Mouse (Mus musculus) induced T-regulatory cell, adult 2 months (primary cell): ENCODE measurements around the gene Hspa4.
A peak's percentile ranks its signal among the peaks of the same experiment; 100 is the strongest.
"Not testable (repeated sequence)": the region's sequence is repeated elsewhere in the genome, so short reads cannot be mapped to it uniquely, and the experiment has no call there.

ENCODE experiments used
- DNase-seq: peaks from one replicate; pipeline ENCODE4 v3.0.0-alpha.2; 2012; ENCODE audit warnings: low read depth

Gene Hspa4

DNA sequence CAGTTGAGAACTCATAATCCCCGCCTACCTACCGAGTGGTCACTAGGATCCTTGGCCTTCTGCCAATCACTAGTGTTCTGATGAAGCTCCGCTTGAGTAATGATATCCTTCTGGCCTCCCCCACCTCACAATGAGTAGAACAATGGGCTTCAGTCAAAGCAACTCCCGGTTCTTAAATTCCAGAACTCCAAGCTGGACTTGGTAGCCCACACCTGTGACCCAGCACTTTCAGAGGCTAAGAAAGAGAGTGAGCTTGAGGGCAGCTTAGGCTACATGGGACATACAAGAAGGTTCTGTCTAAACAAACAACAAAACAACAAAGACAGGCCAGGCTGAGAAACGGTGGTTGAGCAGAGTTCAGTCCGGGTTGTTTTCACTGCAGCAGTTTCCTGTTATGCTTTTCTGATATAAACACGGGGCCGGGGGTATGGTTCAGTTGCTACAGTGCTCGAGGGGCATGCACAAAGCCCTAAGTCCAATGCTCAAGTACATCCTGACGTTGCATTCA lies 7.4 kb upstream of the Hspa4 start:
- peak; percentile 54 for DNase-seq

DNA sequence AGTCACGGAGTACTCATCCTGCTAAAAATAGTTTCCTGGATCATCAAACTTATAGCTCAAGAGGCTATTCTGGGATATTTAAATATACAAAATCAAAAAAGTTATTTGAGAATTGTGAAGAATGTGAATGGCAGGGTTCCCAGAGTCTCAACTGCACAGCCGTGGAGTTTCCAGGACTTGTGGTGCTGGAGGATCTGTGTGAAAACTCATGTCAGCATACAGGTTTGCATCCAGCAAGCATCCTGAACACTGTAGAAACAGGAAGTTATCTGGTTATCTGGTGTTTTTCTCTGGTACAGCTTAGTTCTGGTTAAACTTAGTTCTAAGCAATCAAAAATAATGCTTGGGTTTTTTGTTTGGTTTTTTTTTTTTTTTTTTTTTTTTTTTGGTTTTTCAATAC lies 6.7 kb upstream of the Hspa4 start:
- DNase-seq = peak; percentile 44

DNA sequence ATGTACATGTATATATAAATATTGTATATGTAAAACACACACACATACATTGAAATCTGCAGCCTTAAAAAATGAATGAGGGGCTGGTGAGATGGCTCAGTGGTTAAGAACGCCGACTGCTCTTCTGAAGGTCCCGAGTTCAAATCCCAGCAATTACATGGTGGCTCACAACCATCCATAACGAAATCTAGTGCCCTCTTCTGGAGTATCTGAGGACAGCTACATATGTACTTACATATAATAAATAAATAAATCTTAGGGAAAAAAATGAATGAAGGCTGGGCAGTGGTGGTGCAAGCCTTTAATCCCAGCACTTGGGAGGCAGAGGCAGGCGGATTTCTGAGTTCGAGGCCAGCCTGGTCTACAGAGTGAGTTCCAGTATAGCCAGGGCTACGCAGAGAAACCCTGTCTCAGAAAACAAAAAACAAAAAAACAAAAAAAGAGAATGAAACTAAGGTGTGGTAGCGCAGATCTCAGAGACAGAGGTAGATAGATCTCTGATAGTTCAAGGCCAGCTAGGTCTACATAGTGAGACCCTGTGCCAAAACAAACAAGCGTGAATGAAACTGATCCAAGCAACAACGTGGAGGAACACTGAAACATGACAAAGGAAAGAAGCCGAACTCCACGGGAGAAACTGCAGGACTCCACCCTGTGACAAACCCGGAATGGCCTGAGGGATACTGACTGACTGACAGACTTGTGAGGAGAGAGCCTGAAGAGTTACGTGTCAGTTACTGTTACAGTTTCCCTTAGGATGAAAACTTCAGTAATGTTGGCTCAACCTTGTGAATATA lies 4.0 kb upstream of the Hspa4 start:
- DNase-seq = peak; percentile 30

DNA sequence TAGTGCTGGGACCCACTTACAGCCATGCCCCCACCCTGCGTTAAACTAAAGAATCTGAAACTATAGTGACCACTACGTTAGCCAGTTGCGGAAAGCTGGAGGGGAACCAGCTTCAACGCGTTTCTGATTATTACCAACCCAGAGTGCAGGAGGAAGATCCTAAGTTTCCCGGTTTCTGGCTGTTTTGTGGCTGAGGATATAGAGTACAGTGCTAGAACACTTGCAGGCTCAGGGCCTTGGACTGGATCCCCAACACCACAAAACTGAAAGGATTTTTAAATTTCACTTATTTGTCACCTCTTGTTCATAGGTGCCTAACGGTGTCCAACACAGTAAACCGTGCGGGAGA lies 884 bp upstream of the Hspa4 start:
- DNase-seq = no peak

DNA sequence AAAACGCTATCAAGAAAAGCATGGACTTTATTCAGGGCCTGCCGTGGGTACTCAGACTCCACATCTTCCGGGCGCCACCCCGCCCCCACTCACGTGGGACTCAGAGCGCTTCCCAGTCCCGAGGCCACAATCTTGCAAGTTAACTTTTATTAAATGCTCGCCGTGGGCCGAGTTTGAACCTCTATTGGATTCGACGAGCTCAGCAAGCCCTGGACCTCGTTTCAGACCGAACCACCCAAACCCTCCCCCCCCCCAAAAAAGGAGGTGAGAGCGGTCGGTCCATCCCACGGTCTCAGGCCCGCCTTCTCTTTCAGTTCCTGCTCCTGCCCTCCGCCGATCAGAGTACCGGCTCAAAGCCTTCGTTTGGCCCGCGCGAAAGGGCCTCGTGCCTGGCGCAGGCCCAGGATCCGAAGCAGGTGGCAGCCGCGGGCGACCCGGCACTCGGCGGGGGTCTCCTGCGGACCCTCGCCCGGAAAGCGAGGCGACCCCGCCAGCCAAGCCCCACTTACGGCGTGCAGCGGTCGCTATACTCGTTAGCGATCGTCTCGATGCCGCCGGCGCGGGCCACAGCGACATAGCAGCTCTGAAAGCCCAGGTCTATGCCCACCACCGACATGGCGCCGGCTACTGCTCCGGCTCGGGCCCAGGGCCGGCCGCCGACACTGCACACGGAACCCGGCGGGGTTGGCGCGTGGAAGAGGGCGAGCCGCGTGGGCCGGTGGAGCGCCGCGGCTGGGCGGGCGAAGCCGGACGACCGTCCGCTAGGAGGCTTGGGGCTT lies 517 bp downstream of the Hspa4 start:
- peak; percentile 85 for DNase-seq

DNA sequence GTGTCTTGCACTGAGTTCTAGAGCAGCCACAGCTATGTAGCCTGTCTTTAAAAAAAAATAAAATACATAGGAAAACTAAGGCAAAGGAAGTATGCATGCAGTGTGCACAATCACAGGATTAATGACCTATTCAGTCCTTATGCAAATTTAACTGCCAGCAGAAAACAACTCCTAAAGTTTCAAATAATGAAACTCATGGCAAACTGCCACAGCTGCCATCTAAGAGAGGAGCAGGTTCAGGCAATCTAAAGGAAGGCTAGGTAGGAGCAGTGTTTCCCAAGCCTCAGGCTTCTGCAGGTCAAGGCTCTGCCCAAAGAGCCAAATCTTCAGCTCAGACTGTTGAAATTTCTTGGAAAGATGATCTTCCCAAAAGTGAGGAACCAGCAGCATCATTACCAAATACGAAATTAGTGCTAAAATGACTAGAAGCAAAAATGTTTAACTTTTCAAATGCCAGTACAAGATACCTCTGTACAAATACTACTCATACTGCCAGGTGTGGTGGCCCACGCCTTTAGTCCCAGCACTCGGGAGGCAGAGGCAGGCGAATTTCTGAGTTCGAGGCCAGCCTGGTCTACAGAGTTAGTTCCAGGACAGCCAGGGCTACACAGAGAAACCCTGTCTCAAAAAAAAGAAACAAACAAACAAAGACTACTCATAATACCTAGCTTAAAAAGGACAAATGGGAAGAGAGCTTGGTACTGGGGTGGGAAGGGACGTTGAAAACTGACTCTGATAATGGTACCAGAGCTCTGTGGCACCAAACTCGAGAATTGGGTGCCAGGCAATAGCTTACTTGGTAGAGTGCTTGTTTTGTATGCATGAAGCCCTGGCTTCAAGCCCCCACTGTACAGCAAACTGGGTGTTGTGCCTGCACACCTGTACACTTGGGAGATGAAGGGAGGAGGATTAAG lies 2.1 kb downstream of the Hspa4 start:
- peak; percentile 21 for DNase-seq

DNA sequence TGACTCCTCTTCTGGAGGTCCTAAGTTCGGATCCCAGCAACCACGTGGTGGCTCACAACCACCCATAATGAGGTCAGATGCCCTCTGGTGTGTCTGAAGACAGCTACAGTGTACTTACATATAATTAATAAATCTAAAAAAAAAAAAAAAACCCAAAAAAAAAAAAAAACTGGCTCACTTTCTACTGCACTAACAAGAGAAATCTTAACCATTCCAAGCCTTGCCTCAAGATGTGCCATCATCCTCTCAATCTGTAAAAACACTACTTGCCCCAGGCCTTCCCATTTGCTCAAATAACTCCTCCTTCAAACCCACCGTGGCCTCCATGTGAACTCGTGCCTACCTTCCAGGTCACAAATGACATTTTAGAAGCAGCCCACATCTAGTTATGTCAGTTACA lies 3.4 kb downstream of the Hspa4 start:
- no peak for DNase-seq

DNA sequence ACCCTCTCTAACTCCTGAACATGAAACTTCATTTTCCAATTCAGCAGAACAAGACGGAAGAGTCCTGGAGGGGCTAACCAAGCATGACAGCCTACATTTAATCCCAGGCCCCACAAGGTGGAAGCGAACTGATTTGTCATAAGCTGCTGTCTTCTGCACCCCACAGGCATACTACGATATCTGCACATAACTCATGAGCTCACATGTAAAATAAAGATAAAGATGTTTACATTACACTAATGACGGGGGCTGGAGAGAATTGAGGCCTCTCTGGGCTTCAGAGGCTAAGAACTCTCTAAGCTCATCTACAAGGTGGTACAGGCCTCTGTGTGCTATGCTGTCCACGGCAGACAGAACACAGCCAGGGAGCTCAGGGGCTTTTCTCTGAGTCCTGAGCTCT lies 5.8 kb downstream of the Hspa4 start:
- no peak for DNase-seq

DNA sequence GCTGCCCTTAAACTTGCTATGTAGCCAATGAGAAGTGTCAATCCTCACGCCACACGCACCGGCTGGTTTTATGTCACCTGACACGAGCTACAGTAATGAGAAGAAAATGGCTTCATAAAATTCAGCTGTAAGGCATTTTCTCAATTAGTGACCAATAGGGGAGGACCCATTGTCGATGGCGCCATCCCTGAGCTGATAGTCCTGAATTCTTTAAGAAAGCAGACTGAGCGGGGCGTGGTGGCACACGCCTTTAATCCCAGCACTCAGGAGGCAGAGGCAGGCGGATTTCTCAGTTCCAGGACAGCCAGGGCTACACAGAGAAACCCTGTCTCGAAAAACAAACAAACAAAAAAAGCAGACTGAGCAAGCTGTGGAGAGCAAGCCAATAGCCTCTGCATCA lies 9.4 kb downstream of the Hspa4 start:
- DNase-seq = no peak

DNA sequence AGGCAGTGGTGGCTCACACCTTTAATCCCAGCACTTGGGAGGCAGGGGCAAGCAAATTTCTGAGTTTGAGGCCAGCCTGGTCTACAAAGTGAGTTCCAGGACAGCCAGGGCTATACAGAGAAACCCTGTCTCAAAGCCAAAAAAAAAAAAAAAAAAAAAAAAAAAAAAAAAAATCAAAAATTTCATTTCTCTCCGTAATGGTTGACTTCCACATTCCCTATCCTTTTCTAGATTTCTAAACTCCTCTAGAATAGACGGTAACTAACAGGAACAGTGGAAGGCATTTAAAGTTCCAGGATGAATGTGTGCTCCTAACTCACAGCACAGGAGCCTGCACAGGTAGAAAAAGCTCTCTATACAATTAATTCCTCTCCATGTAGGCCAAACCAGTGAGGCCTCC lies 10.1 kb downstream of the Hspa4 start:
- DNase-seq = not testable (repeated sequence)

DNA sequence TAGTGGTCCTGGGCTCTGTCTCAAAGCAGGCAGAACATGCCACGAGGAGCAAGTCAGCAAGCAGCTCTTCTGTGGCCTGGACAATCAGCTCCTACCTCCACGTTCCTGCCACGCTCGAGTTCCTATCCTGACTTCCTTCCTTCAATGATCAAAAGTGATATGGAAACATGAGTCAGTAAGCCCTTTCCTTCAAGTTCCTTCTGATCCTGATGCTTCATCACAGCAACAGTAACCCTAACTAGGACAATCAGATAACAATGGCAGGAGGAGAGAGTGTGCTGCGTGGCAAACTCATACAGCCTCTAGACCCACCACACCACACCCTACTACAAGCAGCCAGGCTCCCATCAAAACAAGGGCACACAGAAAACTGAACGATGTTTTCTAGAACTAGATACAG lies 14.4 kb downstream of the Hspa4 start:
- no peak for DNase-seq

DNA sequence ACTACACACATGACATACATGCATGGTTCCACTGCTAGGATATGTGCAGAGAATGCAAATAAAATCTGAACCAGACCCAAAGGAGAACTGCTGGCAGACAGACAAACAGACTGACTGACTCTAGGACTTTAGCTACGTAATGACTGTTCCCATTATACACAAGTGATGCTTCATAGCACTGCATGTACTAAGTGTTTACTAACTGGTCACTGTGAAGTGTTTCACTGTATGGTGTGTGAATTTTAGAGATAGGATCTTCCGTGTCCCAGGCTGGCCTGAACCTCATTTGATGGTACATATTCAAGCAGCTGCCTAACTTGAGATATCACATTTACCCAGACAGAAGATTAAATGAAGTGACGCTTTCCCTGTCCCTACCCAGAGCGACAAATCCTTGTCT lies 21.8 kb downstream of the Hspa4 start:
- DNase-seq = no peak

DNA sequence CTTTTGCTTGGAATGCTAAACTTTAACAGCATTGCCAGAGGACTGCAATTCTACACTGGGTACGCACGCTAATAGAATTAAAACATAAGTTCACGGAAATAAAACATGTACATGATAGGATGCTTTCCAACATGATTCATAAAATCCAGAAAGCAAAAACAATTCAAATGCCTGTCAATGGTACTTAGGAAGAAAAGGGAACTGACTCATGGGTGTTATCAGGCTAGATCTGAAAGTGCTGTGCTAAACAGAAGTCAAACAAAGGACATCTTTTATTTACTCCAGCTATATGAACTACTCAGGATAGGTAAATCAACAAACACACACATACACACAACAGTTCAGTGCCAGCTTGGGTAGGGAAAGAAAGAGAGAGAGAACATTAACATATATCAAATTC lies 24.9 kb downstream of the Hspa4 start:
- DNase-seq = no peak

DNA sequence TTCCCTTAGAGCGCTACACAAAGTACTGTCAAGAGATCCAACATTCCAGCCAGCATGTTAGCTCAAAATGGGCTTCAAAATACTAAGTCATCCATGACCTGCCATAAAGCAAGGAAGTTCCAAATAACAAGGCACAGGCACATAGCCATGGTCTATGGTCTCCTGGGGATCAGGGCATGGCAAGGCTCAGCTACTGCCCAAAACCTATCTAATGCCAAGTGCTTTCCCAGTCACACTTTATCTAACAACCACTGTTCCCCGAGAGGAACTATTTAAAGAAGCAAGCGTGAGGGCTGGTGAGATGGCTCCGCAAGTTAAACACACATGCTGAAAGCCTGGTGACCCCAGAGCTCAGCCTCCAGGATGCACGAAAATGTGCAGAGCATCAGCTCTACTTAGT lies 26.9 kb downstream of the Hspa4 start:
- DNase-seq = no peak

DNA sequence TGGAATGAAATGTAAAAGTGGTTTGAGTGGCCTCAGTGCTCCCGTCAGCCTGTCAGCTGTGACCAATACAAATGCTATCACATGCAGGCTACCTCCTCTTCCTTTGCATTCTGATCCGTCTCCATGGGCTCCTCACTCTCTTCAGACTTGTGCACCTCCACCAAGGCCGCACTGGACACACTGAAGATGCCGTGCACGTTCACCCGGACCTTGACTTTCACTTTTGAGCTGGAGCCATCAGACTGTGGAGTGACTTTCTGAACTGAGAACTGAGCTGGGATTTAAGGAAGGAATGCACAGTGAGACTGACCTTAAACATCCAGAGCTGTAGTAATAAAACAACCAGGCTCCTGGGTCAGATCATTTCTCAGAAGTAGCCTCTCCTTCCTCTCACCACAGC lies 30.7 kb downstream of the Hspa4 start:
- no peak for DNase-seq

DNA sequence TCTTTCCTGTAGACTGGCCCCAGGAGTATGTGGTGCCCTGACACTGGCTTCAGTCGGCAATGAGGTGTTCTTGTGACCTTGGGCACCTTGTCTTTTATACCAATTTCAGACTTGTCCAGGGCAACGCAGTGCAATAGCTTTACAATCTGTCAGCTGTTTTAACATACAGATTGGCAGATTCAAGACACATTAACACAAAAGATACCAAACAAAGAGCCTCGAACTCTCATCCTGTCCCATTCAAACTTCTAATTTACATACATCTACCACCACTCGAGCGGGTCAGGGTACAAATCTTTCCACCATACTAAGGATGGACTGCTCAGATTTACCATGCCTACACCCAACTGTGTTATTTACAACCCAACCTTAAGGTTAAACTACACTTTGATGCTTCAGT lies 39.7 kb downstream of the Hspa4 start:
- DNase-seq = no peak

DNA sequence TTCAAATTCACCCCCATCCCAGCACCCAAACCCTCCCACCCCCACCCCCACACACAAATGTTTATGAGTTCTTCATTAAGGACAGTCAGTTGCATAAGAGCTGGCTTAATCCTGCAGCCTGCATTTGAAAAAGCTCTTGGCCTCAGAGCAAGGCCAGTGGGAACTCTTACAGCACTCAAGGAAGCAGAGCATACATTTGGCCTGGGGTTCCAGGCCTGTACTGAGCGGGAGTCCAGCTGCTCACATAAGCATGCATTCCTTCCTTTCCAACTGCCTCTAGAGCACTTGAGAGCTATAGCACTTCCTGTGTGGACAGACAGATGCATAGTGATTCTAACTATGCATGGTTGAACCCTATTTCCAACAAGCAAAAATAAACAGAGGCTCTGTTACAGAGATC lies 40.2 kb downstream of the Hspa4 start:
- no peak for DNase-seq

DNA sequence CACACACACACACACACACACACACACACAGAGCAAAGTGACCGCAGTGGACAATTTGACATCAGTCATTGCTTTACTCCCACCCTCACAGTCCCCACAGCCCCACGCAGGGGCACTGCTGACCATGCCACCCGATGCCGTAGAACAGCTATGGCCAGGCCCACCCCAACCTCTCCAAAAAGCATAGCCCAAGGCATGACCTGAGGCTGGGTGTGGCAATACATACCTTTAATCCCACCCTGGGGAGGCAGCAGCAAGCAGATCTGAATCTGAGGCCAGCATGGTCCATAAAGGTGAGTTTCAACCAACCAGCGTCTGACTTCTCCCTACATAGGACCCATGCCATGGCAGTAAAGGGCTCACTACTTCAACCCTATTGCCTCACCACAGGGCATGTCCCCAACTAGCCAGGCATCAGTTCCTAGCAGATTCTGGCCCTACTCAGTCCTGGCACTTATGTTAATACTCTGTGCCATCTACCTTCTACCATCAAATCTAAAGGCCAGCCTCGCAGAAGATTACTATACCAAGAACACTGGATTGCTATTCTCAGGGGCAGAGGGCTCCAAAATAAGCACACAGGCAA lies 41.1 kb downstream of the Hspa4 start:
- no peak for DNase-seq

DNA sequence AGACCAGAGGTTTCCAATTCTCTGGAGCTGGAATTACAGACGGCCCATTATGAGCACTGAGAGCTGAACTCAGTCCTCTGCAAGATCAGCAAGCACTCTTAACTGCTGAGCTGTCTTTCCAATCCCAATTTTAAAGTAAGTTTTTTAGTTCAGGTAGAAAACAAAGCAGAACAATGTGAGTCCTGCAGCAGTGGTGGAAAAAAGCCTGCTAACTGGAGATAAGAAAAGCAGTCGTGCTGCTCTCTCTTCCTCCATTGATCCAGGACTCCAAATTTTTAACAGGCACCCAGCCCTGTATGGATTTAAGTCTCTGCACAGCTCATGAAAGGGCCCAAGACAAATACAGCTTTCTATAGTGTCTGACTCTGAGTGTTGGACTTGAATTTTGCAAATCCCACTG lies 43.3 kb downstream of the Hspa4 start:
- no peak for DNase-seq

DNA sequence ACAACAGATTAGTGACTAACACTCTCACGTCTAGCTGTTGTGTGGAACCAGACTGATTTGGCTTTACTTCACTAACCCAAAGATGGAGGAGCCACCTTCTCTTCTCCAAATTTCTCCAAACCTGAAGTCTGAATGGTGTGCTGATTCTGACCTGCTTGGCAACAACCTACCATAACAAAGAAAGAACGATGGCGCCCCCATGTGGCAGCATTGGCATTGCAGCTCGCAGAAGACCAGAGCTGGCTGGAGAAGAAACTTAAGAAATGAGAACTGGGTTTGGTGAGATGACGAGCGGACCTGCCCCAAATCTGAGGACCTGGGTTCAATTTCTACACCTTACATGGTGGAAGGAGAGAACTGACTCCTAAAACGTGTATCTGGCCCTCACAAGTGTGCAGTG lies 45.3 kb downstream of the Hspa4 start:
- peak; percentile 71 for DNase-seq

DNA sequence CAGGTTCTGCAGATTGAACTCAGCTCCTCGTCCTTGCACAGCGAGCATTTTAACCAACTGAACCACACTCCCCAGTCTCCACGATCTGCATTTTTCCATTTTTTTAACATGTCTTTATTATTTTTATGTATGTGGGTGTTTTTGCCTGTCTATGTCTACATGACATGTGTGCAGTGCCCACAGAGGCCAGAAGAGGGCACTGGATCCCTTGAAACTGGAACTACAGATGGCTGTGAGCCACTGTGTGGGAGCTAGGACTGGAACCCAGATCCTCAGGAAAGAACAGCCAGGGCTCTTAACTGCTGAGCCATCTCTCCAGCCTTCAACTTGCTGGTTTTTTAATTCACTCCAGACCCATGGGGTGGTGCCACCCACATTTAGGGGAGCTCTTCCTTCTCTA lies 45.8 kb downstream of the Hspa4 start:
- DNase-seq = peak; percentile 57
